ENCODE assay signal across 12 mouse cellular contexts in genomic region chr1:92707917-92708897, GRCm38 (mm10). TPM values are rescaled to one million over a fixed set of nuclear protein-coding genes. Genes with fewer than 3 reads are reported as not detected.
A peak's percentile ranks its signal among the peaks of the same experiment; 100 is the strongest.
DNase-seq lines count a peak whose midpoint lies in the region; ATAC-seq and TF ChIP-seq lines count a peak whose summit lies in the region.
"Had no signal": no experiment of that assay in that cellular context is flagged by ENCODE, and none has a peak within 500 bp of the region (broad histone marks: within the 10 kb centered on the region; RNA-seq: fewer than 3 reads in every experiment).

No protein-coding gene starts in this region.

- no peak overlapping the region for H3K4me2 ChIP-seq in liver, postnatal 0 days (ENCODE audit: low read depth, low read length)
- no peak overlapping the region for H3K4me2 ChIP-seq in liver, embryonic 11.5 days
- H3K4me2 ChIP-seq in limb, embryonic 13.5 days (replicated peaks): no peak overlapping the region

- H3K9ac ChIP-seq in liver, postnatal 0 days (replicated peaks): no peak overlapping the region
- no peak overlapping the region for H3K9ac ChIP-seq in liver, embryonic 11.5 days (ENCODE audit: low read depth, low read length)
- H3K9ac ChIP-seq in limb, embryonic 13.5 days: no peak overlapping the region
- no peak overlapping the region for H3K9ac ChIP-seq in heart, adult 2 months (ENCODE audit: low read depth, low read length)

- TF ChIP-seq CTCF in liver, postnatal 0 days (IDR thresholded peaks at IDR 0.05; ENCODE audit: low read depth): peak; percentile 22; the same call in 1 of the 2 replicates
- TF ChIP-seq CTCF in left cerebral cortex, adult 2 months (IDR thresholded peaks at IDR 0.05): no peak; the same call in 1 of the 2 replicates
- TF ChIP-seq CTCF in heart, adult 2 months (IDR thresholded peaks at IDR 0.05): no peak

- no peak for DNase-seq in liver, postnatal 0 days
- DNase-seq in liver, embryonic 11.5 days (ENCODE audit: low spot score): no peak
- peak; percentile 87 for DNase-seq in ES-CJ7 (ENCODE audit: low read depth, low spot score)
- DNase-seq in left cerebral cortex, adult 2 months (ENCODE audit: extremely low spot score in 1 of 2, low spot score in 2 of 2): no peak
- DNase-seq in heart, adult 2 months: no peak
- DNase-seq in cerebellum, postnatal 36 days: no peak
- DNase-seq: heart, adult 11 months had no signal

- no peak overlapping the region for H3K4me3 ChIP-seq in liver, postnatal 0 days (ENCODE audit: low read depth, low read length)
- no peak overlapping the region for H3K4me3 ChIP-seq in liver, embryonic 11.5 days (ENCODE audit: low read depth, low read length)
- no peak overlapping the region for H3K4me3 ChIP-seq in limb, embryonic 13.5 days
- no peak overlapping the region for H3K4me3 ChIP-seq in left cerebral cortex, adult 2 months
- no peak overlapping the region for H3K4me3 ChIP-seq in heart, adult 2 months
- H3K4me3 ChIP-seq: erythroblast, embryonic 14.5 days had no signal

- TF ChIP-seq EP300 in liver, postnatal 0 days (IDR thresholded peaks at IDR 0.05; ENCODE audit: low read depth): no peak
- no peak for TF ChIP-seq EP300 in heart, adult 2 months (IDR thresholded peaks at IDR 0.05; ENCODE audit: insufficient read depth, low read depth, low read length)

- H3K9me3 ChIP-seq in liver, postnatal 0 days (ENCODE audit: low read length): no peaks in the 10 kb centered on the region
- no peaks in the 10 kb centered on the region for H3K9me3 ChIP-seq in liver, embryonic 11.5 days (ENCODE audit: control insufficient read depth, low read length)
- H3K9me3 ChIP-seq in limb, embryonic 13.5 days: peaks cover 4% of the 10 kb centered on the region; the same call in 1 of the 2 replicates

- 74% methylated on average over 19 of the region's 19 CpGs for WGBS in liver, postnatal 0 days (ENCODE audit: insufficient replicate concordance)
- 82% methylated on average over 19 of the region's 19 CpGs for WGBS in liver, embryonic 11.5 days
- WGBS in limb, embryonic 13.5 days: 76% methylated on average over 19 of the region's 19 CpGs
- WGBS in heart, adult 2 months: 78% methylated on average over 19 of the region's 19 CpGs

- H3K27me3 ChIP-seq in liver, postnatal 0 days (ENCODE audit: insufficient read depth, low read length): no peaks in the 10 kb centered on the region
- H3K27me3 ChIP-seq in liver, embryonic 11.5 days (replicated peaks; ENCODE audit: control insufficient read depth, insufficient read depth, low read length): no peaks in the 10 kb centered on the region
- H3K27me3 ChIP-seq in limb, embryonic 13.5 days: no peaks in the 10 kb centered on the region
- no peaks in the 10 kb centered on the region for H3K27me3 ChIP-seq in heart, adult 2 months (ENCODE audit: control insufficient read depth, insufficient read depth, low read length)

- no peaks in the 10 kb centered on the region for H3K36me3 ChIP-seq in liver, postnatal 0 days (replicated peaks; ENCODE audit: insufficient read depth, low read length)
- no peaks in the 10 kb centered on the region for H3K36me3 ChIP-seq in liver, embryonic 11.5 days (ENCODE audit: control insufficient read depth, insufficient read depth, low read length)
- H3K36me3 ChIP-seq in limb, embryonic 13.5 days: no peaks in the 10 kb centered on the region
- H3K36me3 ChIP-seq in heart, adult 2 months (ENCODE audit: control insufficient read depth, insufficient read depth, low read length): no peaks in the 10 kb centered on the region

- H3K27ac ChIP-seq in liver, postnatal 0 days (ENCODE audit: low read depth): no peak overlapping the region
- H3K27ac ChIP-seq in liver, embryonic 11.5 days (ENCODE audit: low read depth, low read length): no peak overlapping the region
- 0 out of 2 replicates have a peak overlapping the region, but pooled peaks have one; percentile 3 for H3K27ac ChIP-seq in limb, embryonic 13.5 days
- no peak overlapping the region for H3K27ac ChIP-seq in left cerebral cortex, adult 2 months
- no peak overlapping the region for H3K27ac ChIP-seq in heart, adult 2 months

- no peak for TF ChIP-seq POLR2A in heart, adult 2 months (IDR thresholded peaks at IDR 0.05; ENCODE audit: insufficient read depth, low read depth, low read length)

- no peaks in the 10 kb centered on the region for H3K4me1 ChIP-seq in liver, postnatal 0 days (ENCODE audit: insufficient read depth)
- no peaks in the 10 kb centered on the region; the same call in 1 of the 2 replicates for H3K4me1 ChIP-seq in liver, embryonic 11.5 days (replicated peaks; ENCODE audit: control insufficient read depth, insufficient read depth, low read length)
- peaks cover 12% of the 10 kb centered on the region; the same call in 1 of the 2 replicates for H3K4me1 ChIP-seq in limb, embryonic 13.5 days
- H3K4me1 ChIP-seq in heart, adult 2 months (ENCODE audit: control insufficient read depth, insufficient read depth, low read length): peaks cover 3% of the 10 kb centered on the region

- no peaks in the 10 kb centered on the region for H3K79me2 ChIP-seq in heart, adult 2 months (replicated peaks; ENCODE audit: control insufficient read depth, insufficient read depth, low read length)

- no peak for ATAC-seq in liver, postnatal 0 days
- ATAC-seq in liver, embryonic 11.5 days (replicated peaks; ENCODE audit: low FRiP score): no peak
- peak; percentile 30 for ATAC-seq in common myeloid progenitor, adult 5-6 weeks (replicated peaks; ENCODE audit: low read depth, poor library complexity, severe bottlenecking)
- ATAC-seq in limb, embryonic 13.5 days (ENCODE audit: low FRiP score, low read depth): peak; percentile 62
- ATAC-seq: inflammation-experienced regulatory T-cells, adult 6 months had no signal

- intact Hi-C loops in left cerebral cortex, adult 2 months (cut with DNase I): no loop called here
- intact Hi-C loops in heart, adult 2 months (cut with DNase I): no loop called here

RNA-seq across cellular contexts. Expression of gene Otos, which starts 59.6 kb away (rescaled TPM):
- polyA plus RNA-seq in liver, postnatal 0 days (2015; fragmentation: Nextera tagmentation; extraction: Ambion mirVana): 0.16 TPM in 1 of 2 replicates, not detected in the other
- polyA plus RNA-seq in liver, embryonic 11.5 days (2014; fragmentation: Nextera tagmentation; extraction: Ambion mirVana): not detected in 2 replicates
- total RNA-seq in common myeloid progenitor, adult 5-6 weeks (2017): 6.0 and 8.2 TPM in 2 replicates
- not detected in 2 replicates for polyA plus RNA-seq in limb, embryonic 13.5 days (2015; fragmentation: Nextera tagmentation; extraction: Ambion mirVana)
- not detected for total RNA-seq in left cerebral cortex, adult 2 months (2021)
- not detected for total RNA-seq in heart, adult 2 months (2021)
- polyA plus RNA-seq in heart, adult 2 months (2012; rRNA removed): not detected in 2 replicates
- total RNA-seq: neutrophil, adult 5-6 weeks had no signal

Comparison
In these comparisons a context has a peak if more than half of its experiments do, and no peak if none do; other contexts are left out.
1. ATAC-seq: peak in common myeloid progenitor, adult 5-6 weeks (single experiment) and limb, embryonic 13.5 days (single experiment); none in liver, postnatal 0 days (single experiment) and liver, embryonic 11.5 days (single experiment).